Mouse (Mus musculus): Measurements from ENCODE around the gene I830077J02Rik.

DNA sequence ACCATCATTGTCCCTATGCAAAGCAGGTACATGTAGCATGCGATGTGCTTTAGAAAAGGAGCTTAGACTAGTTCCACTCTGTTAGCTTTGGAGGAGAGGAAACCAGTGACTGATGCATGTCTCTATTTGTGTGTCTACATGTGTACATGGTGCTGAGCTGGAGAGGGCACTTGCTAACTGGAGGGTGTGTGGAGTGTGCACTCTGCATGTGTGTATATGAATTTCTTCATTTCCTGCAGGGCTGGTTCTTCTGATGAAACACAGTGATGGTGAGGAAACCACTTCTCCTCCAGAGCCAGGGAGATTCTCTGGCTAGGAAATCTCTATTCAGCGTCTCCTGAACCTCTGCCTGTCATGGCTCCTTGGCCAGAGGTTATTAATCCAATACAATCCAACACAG is 41.7 kb upstream of the I830077J02Rik start:
- TF ChIP-seq CTCF (IDR thresholded peaks at IDR 0.05; ENCODE audit: low read depth) = no peak
- no peak for TF ChIP-seq EP300 (IDR thresholded peaks at IDR 0.05; ENCODE audit: low read depth)
